Mouse (Mus musculus): ENCODE results near the gene Ccnb1ip1.

- no peak for TF ChIP-seq CTCF (IDR thresholded peaks at IDR 0.05; ENCODE audit: extremely low read depth, insufficient read length, insufficient replicate concordance, low read depth, low read length)
- TF ChIP-seq POLR2A (IDR thresholded peaks at IDR 0.05; ENCODE audit: low read depth, low read length): no peak
Measured at GRCm38 (mm10) chr14:50788157-50788556, 19.4 kb downstream of the Ccnb1ip1 start.
